Mouse (Mus musculus): Measurements from ENCODE around the gene Epha2.

Gene Epha2

GRCm38 (mm10) chr4:141301116-141301553 lies at the start of gene Epha2:
Epha2 (plus strand) TSS chr4:141301240.
- peak; percentile 98 for DNase-seq

DNA sequence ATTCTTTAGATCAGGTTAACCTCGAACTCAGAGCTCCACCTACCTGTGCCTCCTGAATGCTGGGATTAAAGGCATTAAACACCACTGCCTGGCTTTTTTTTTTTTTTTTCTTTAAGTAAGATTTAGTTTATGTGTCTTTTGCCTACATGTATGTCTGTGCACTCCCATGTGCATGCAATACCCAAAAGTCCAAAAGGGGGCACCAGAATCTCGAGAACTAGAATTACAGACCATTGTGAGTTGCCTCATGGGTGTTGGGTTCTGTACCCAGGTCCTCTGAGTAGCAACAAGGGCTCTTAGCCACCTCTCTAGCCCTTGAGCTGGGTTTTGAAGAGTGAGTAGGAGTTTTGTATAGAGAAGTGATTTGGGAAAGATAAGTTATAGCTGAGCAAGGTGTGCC lies 48.4 kb upstream of the Epha2 start:
- no peak for DNase-seq

DNA sequence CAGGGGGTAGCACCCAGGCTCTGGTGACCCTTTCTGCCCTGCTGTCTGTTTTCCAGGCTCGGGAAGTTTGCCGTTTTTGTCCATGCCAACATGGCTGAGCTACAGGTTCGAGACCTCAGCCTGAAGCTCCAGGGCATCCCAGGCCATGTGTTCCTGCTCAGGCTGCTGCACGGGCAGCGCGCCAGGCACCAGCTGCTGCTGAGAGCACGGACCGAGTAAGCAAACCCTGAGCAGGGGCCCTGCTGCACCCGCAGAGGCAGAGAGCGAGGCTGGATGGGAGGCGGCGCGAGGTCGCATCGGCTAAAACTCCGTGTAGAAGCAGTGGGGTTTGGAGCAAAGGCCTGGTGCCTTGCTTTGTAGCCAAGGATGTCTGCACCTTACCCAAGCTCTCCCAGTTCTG lies 46.8 kb upstream of the Epha2 start:
- peak; percentile 51 for DNase-seq

DNA sequence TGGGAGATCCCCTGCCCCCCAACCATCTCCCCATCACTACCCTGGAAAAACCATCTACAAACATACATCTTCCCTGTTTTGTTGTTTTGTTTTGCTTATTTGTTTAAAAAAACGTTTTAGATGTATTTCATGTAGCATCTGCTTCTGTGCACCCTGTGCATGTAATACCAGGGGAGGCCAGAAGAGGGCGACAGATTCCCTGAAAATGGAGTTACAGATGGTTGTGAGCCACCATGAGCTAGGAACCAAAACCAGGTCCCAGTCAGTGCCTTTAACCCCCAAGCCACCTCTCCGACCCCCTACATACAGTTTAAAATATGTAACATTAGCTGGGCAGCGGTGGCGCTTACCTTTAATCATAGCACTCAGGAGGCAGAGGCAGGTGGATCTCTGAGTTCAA lies 43.6 kb upstream of the Epha2 start:
- DNase-seq, result no peak

GRCm38 (mm10) chr4:141259413-141259812 lies 41.6 kb upstream of the Epha2 start:
- DNase-seq, result no peak

DNA sequence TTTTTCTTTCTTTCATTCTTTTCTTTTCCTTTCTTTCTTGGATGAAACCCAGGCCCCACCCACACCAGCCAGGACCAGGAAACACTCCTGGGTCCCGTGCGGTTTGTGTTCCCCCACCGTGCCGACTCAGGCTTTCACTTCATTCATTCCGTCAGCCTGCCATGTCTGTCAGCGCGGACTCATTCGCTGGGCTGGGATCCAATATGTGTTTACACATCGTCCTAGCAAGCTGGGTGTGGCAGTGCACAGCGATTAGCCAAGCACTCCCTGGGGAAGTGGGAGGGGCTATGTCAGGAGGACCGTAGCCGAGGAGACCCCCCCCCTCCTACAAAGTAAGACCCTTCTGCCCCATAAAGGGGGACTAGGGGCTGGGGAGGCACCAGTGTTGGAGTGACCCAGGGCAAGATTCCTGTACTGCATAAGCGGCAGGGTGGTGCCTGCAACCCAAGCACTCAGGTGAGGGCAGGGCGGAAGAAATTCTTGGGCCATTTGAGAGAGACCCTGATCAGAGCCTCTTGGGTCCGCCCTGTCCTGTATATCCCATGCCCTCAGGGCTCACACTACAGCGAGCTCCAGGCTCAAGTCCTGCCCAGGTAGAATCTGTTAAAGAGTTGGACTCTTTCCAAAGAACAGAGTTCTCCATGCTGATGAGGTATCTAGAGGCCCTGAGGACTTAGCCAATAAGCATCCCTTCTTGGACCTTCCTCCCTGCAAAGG lies 40.9 kb upstream of the Epha2 start:
- DNase-seq, result peak; percentile 90

DNA sequence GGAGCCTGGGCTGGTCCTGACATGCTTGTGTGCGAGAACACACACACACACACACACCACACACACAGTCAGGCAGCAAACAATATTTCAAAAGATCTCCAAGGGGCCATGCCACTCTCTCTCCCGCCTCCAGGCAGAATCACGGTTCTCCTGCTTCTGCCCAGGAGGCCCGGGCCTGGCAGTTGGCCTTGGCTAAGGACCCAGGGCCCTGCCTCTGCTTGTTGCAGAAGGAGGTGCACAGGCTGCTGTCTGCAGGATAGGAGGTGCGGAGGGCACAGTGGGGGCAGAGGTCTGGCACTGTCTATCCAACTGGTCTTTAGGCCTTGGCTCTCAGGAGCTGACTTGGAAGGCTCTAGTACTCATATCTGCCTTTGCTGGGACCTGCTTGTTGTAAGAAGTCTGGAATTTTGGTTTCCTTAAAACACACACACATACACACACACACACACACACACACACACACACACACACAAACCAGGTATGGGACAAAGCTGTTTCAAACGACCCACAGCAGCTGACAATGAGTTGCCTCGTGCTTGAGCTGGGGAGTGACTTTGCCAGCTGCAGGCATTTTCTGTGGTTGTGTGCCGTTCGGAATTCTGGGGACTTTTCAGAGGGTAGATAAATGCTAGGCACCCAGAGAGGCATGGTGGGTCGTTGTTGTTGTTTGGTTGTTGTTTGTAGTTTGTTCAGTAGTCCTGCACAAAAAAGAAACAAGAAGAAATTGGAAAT lies 38.0 kb upstream of the Epha2 start:
- DNase-seq, result no peak

DNA sequence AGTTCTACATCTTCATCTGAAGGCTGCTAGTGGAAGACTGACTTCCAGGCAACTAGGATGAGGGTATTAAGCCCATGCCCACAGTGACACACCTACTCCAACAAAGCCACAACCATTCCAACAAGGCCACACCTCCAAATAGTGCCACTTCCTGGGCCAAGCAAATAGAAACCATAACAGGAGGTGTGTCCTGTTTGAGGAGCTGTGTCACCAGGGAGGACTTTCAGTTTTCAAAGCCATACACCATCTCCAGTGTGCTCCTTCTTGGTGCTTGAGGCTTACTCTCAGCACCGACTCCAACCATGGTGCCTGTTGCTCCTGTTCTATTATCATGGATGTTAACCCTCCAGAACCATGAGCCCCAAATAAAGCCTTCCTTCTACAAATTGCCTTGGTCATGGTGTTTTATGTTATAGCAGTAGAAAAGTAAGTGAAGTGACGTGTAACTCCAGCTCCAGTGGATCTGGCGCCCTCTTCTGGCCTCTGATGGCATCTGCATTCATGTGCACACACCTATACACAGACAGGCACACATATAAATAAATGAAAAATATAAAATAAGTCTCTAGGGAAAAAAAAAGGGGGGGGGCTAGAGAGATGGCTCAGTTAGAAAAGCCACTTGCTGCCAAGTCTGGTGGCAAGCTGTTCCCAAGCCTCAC lies 34.9 kb upstream of the Epha2 start:
- no peak for DNase-seq

DNA sequence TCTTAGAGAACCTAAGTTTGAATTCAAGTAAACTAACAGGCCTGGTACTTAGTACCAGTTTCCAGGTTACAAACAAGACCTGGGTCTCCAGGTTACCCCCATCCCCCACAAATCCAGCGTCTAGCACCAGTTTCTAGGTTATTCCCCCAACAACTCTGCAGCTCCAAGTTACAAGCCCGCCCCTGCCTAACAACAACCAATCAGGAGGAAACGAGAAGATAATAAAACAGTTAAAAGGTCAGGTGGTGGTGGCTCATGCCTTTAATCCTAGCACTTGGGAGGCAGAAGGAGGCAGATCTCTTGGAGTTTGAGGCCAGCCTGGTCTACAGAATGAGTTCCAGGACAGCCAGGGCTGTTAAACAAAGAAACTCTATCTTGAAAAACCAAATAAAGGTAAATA lies 33.8 kb upstream of the Epha2 start:
- DNase-seq, result no peak

DNA sequence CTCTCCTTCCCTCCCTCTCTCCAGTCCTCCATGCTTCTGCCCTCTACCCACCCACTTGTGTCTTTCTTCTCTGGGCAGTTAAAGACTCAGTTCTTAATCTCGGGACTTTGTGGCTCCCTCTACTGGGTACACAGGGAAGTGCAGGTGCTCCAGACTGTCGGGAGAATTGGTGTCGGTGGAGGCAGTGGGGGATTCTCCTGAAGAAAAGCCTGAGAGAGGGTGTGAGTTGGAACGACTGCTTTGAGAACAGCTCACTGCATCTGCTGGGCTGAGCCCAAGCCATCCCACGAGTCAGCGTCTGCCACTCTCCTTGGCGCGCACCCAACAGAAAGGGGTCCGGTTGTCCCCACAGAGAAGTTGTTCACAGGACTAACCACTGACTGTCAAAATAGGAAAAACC lies 33.2 kb upstream of the Epha2 start:
- DNase-seq, result peak; percentile 83

DNA sequence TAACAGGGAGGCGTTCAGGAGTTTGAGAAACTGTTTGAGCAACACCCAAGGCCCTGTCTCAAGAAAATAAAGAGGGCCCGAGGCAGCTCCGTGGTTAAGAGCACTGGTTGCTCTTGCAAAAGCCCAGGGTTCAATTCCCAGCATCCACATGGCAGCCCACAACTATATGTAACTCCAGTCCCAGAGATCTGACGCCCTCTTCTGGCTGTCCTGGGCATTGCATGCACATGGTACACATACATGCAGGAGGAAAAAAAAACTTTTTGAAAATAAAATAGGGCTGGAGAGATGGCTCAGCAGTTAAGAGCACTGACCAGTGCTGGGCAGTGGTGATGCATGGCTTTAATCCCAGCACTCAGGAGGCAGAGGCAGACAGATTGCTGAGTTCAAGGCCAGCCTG lies 32.7 kb upstream of the Epha2 start:
- no peak for DNase-seq

DNA sequence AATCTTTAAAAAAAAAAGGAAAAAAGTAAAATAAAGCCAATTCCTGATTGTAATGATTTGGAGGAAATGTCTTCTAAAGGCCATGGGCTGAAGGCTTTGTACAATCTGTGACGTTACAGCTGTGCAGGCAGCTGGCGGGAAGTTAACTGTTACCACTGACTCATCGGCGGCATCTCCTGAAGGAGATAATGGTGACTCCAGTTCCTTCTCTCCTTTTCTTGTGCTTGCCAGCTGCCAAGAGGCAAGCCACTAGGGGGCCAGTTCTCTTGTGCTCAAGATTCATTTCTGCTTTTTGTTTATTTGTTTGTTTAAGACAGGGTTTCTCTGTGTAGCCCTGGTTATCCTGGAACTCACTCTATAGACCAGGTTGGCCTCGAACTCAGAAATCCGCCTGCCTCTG lies 32.0 kb upstream of the Epha2 start:
- DNase-seq, result no peak

DNA sequence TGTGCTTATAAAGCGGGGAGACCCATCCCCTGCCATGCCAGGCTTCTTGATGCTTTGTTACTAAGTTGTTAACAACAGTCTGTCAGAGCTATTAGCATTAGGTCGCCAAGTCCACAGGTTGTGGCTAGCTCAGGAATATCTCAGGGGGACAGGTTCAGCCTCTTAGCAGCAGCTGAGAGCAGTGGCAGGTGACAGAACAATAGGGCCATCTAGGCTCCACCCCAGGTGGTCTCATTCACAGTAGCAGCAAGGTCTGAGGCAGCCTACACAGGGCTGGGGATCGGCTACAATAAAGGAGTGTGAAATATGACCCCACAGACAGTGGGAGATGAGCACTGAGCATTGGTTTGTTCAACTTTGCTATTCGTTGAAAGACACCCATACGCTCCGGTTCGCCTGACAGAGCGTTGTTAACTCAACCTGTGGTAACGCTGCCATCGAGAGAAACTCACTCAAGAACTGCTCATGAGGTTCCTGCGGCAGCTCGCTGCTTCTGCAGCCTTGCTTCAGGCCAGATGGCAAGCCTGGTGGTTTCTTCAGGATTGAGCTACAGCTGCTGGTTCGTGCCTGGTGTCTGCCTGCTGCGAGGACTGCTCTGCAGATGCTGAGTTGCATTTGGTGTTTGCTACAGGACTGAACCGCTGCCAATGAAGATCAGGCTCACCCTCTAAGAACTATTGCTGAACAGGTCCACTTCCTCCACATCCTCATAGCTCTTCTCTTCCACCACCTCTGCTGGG lies 30.7 kb upstream of the Epha2 start:
- no peak for DNase-seq

DNA sequence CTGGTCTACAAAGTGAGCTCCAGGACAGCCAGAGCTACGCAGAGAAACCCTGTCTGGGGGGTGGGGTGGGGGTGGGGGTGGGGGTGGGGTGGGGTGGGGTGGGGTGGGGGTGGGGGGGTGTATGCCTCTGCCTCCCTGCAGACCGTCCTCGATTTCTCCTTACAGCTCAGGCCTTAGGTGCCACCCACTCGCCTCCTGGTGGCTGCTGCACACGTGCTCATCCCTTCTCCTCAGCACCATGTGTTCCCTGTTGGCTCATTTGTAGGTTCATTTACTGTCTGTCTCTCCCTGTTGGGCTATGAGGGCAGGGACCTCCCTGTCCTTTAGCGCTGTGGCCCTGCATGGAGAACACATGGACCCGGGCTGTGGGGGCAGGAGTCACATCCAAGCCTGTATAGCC lies 29.8 kb upstream of the Epha2 start:
- no peak for DNase-seq

- DNase-seq, result peak; percentile 84
These were observed 29.3 kb upstream of the Epha2 start for GRCm38 (mm10) chr4:141271721-141272120.

- peak; percentile 83 for DNase-seq
These were observed 28.2 kb upstream of the Epha2 start for GRCm38 (mm10) chr4:141272878-141273277.

DNA sequence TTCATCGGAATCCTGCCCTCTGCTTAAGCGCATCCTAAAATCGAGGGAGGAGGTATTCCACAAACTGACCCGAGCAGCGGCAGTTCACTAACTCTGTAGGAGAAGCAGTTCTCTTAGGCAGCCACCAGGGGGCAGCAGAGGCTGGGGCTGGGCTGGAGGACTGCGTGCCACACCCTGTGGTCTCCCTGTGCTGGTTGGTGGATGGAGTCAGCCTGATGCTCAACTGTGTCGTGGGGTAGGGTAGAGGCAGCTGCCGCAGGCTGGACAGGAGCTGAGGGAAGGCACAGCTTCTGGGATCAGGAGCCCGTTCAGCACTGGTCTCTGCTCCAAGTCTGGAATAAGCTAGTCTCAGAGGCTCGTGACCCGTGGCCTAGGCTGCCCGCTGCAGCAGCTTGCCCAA lies 27.7 kb upstream of the Epha2 start:
- peak; percentile 78 for DNase-seq

DNA sequence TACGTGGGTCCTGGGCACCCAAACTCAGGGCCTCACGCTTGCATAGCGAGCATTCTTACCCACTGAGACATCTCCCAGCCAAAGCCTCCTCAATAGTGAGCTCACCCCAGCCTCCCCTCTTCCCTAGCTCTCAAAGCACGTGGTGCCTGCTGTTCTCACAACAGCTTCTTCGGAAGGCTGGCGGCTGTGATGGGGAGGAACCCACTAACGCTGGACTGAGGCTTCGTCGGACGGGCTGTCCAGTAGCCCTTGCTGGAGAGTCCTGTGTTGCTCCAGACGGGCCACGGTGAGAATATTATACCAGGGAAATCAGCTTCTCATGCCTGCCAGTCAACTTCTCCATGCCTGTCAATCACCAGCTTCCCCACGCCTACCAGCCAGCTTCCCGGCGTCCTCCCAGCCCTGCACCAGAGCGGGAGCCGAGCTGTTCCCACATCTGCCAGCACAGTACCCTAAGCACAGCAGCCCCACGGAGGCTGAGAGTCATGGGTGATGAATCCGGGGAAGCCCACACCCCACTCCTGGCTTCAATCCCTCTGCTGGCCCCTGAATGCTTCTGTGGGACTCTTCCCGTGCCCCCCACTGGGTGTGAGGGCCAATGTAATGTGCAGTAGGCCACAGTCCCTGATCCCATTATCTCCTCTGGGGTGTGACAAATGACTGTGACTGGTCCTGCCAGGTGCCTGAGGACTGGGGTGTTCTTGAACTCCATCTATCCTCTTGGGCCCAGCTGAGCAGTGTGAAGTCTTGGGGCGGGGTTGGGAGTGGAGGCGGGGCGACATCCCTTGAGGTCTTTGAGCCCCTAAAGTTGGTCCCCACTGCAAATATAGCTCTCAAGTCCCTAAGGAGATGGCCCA lies 26.3 kb upstream of the Epha2 start:
- no peak for DNase-seq

DNA sequence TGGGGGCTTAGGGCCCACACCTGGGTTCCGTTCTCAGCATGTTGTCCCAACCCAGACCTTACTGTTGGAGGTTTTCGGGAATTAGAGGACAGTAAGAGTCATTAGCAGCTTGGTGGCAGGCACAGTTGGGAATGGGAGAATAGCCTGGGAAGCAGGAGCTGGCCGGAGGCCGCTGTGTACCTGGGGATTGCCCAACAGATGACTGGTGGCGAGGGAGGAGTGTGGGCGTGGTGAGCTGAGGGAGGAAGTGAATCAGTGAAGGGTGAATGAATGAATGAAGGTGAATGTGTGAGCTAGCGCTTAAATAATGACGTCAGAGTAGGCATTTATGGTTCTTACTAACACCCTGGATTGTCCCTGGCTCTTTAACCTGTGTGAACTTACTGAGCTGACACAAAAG lies 23.9 kb upstream of the Epha2 start:
- peak; percentile 61 for DNase-seq

GRCm38 (mm10) chr4:141278154-141278553 lies 22.9 kb upstream of the Epha2 start:
- DNase-seq, result peak; percentile 98

DNA sequence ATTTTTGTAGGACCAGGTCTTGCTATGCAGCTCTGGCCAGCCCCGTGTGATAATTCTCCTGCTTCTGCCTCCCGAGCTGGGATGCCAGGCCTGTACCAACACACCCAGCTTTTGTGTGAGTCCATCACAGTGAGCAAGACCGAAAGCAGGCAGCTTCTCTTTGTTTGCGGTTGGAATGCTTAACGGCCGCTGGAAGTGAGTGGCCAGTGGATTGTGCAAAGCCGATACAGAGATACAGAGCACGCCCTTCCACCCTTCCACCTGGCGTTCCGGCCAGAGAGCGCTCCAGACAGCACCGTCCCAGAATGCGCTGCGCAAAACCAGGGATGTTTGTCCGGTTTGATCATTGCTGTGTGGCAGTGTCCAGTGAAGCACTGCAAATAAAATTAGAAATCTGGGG lies 21.7 kb upstream of the Epha2 start:
- peak; percentile 80 for DNase-seq

GRCm38 (mm10) chr4:141279783-141280182 lies 21.3 kb upstream of the Epha2 start:
- no peak for DNase-seq
